Mouse (Mus musculus) heart, embryonic 12.5 days (tissue): ENCODE measurements around the gene Tnfrsf8. TPM values are rescaled to one million over a fixed set of nuclear protein-coding genes. Genes with fewer than 3 reads are reported as not detected.

Experiments
- ATAC-seq: fragments of 200-750 bp; cut with Nextera tagmentation; 2 replicates; pipeline ENCODE4 v1.8.0; 2017; ENCODE audit warnings: moderate TSS enrichment, moderate library complexity; ENCODE audit not compliant: insufficient number of reproducible peaks, low FRiP score
- H3K27ac ChIP-seq: fragments of 300-500 bp; sonication (generic); 2 replicates; pipeline ENCODE4 v1.5.1; 2016; ENCODE audit warnings: mild to moderate bottlenecking, moderate library complexity; ENCODE audit not compliant: poor library complexity, severe bottlenecking
- H3K27me3 ChIP-seq: fragments of 300-500 bp; sonication (generic); replicated peaks from 2 replicates; pipeline ENCODE4 v1.6.1; 2016; ENCODE audit warnings: mild to moderate bottlenecking, moderate library complexity
- H3K36me3 ChIP-seq: fragments of 300-500 bp; sonication (generic); 2 replicates; pipeline ENCODE4 v1.6.1; 2016; ENCODE audit warnings: mild to moderate bottlenecking, moderate library complexity
- H3K4me1 ChIP-seq: fragments of 300-500 bp; sonication (generic); replicated peaks from 2 replicates; pipeline ENCODE4 v1.6.1; 2016; ENCODE audit warnings: mild to moderate bottlenecking
- H3K4me2 ChIP-seq: fragments of 300-500 bp; sonication (generic); 2 replicates; pipeline ENCODE4 v1.6.1; 2016; ENCODE audit warnings: mild to moderate bottlenecking, moderate library complexity
- H3K4me3 ChIP-seq: fragments of 300-500 bp; sonication (generic); 2 replicates; pipeline ENCODE4 v1.5.1; 2016; ENCODE audit warnings: mild to moderate bottlenecking
- H3K9ac ChIP-seq: fragments of 300-500 bp; sonication (generic); 2 replicates; pipeline ENCODE4 v1.6.1; 2016; ENCODE audit warnings: mild to moderate bottlenecking, moderate library complexity
- H3K9me3 ChIP-seq: fragments of 300-500 bp; sonication (generic); replicated peaks from 2 replicates; pipeline ENCODE4 v1.6.1; 2016; ENCODE audit warnings: mild to moderate bottlenecking, moderate library complexity
- WGBS: fragments of 180-500 bp; shearing (Covaris S2); methylation state at CpG from one replicate; pipeline ENCODE4 v1.1.7; 2016; 5-methylcytosine and 5-hydroxymethylcytosine counted together
- polyA plus RNA-seq: library from polyadenylated mRNA; unstranded; fragments of >200 nt; fragmentation: Nextera tagmentation; extraction: Ambion mirVana; gene quantifications from 2 replicates; pipeline ENCODE4 v1.2.1, GENCODE M21; 2016

Gene Tnfrsf8
- polyA plus RNA-seq, 1 experiment from 2014 or later = not detected

GRCm38 (mm10) chr4:145284675-145285074 is 30.3 kb downstream of the Tnfrsf8 start:
- H3K27ac ChIP-seq = no peak overlapping the region

GRCm38 (mm10) chr4:145283441-145283840 is 31.5 kb downstream of the Tnfrsf8 start:
- Histone ChIP-seq H3K27me3 (no peaks in the 10 kb centered on the region), H3K9me3 (no peaks in the 10 kb centered on the region), H3K36me3 (no peaks in the 10 kb centered on the region), H3K9ac (no peak overlapping the region), H3K4me2 (no peak overlapping the region), H3K4me1 (0 out of 2 replicates have a peak, but pooled peaks cover 2% of the 10 kb centered on the region), H3K4me3 (no peak overlapping the region), H3K27ac (no peak overlapping the region)
- 60% methylated on average over 6 of the region's 6 CpGs for WGBS
- no peak for ATAC-seq

More at GRCm38 (mm10) chr4:145284675-145285074, 30.3 kb downstream of the Tnfrsf8 start:
- Histone ChIP-seq H3K4me2 (no peak overlapping the region), H3K9me3 (no peaks in the 10 kb centered on the region), H3K27me3 (no peaks in the 10 kb centered on the region), H3K4me3 (no peak overlapping the region), H3K9ac (no peak overlapping the region), H3K4me1 (0 out of 2 replicates have a peak, but pooled peaks cover 2% of the 10 kb centered on the region), H3K36me3 (no peaks in the 10 kb centered on the region)
- WGBS = 88% methylated on average over 4 of the region's 4 CpGs
- ATAC-seq = no peak

- no peak for ATAC-seq
- no peaks in the 10 kb centered on the region for H3K36me3 ChIP-seq
- no peaks in the 10 kb centered on the region for H3K9me3 ChIP-seq
- WGBS = 84% methylated on average over 6 of the region's 6 CpGs
- H3K4me2 ChIP-seq = no peak overlapping the region
- no peak overlapping the region for H3K27ac ChIP-seq
- no peaks in the 10 kb centered on the region for H3K27me3 ChIP-seq
- 0 out of 2 replicates have a peak, but pooled peaks cover 2% of the 10 kb centered on the region for H3K4me1 ChIP-seq
- no peak overlapping the region for H3K4me3 ChIP-seq
- H3K9ac ChIP-seq = no peak overlapping the region
Measured at GRCm38 (mm10) chr4:145280966-145281365, 34.0 kb downstream of the Tnfrsf8 start.

DNA sequence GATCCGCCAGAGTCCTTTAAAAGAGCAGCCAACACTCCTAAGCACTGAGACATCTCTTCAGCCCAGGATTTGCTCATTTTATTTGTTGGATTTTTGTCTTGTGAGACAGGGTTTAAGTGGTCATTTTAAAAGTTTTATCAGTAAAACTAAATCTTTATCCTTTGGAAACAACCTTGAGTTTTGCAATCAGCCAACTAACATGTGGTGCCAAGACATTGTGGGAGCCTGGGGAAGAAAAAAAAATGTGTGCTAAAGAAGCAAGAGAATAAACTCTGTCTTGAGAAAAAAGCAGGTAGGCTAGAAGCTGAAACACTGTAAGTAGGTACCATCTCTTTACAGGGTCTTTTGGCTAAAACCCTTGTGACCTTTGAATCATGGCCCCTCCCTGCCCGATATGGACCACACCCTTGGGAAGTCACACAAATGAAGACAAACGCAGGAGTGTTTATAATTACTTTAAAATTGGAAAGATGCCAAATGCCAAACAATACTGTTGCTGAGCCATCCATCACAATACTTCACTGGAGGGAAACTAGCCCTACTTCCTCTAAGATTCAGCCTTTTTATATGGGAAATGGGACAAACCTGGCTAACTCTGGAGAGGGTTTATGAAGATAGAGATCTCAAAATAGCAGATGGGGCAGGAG is 36.1 kb downstream of the Tnfrsf8 start:
- Histone ChIP-seq H3K4me1 (0 out of 2 replicates have a peak, but pooled peaks cover 2% of the 10 kb centered on the region), H3K27ac (no peak overlapping the region), H3K4me3 (no peak overlapping the region), H3K36me3 (no peaks in the 10 kb centered on the region), H3K9me3 (0 out of 2 replicates have a peak, but pooled peaks cover 4% of the 10 kb centered on the region), H3K9ac (no peak overlapping the region), H3K4me2 (no peak overlapping the region), H3K27me3 (no peaks in the 10 kb centered on the region)
- ATAC-seq = no peak
- WGBS = 72% methylated on average over 3 of the region's 3 CpGs

DNA sequence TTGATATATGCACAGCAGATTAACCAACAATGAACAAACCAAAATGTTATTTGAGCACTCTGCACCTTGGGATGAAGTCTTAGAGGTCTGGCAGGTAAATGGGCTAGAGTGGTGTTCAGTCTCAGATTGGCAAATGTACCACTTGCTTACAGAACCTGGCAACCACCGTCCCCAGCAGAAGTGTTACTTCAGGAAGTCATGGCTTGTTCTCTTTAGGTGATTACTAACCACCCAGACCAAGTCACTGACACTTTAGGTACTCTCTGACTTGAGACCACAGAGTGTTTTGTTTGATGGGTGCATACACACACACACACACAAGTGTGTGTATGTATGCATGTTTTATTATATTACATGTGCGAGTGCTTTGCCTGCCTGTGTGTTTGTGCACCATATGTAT is 36.7 kb downstream of the Tnfrsf8 start:
- no peak for ATAC-seq
- Histone ChIP-seq H3K36me3 (no peaks in the 10 kb centered on the region), H3K9ac (no peak overlapping the region), H3K4me2 (no peak overlapping the region), H3K4me3 (no peak overlapping the region), H3K27me3 (no peaks in the 10 kb centered on the region), H3K27ac (no peak overlapping the region), H3K9me3 (0 out of 2 replicates have a peak, but pooled peaks cover 4% of the 10 kb centered on the region), H3K4me1 (no peaks in the 10 kb centered on the region)
- 83% methylated on average over 2 of the region's 2 CpGs for WGBS

DNA sequence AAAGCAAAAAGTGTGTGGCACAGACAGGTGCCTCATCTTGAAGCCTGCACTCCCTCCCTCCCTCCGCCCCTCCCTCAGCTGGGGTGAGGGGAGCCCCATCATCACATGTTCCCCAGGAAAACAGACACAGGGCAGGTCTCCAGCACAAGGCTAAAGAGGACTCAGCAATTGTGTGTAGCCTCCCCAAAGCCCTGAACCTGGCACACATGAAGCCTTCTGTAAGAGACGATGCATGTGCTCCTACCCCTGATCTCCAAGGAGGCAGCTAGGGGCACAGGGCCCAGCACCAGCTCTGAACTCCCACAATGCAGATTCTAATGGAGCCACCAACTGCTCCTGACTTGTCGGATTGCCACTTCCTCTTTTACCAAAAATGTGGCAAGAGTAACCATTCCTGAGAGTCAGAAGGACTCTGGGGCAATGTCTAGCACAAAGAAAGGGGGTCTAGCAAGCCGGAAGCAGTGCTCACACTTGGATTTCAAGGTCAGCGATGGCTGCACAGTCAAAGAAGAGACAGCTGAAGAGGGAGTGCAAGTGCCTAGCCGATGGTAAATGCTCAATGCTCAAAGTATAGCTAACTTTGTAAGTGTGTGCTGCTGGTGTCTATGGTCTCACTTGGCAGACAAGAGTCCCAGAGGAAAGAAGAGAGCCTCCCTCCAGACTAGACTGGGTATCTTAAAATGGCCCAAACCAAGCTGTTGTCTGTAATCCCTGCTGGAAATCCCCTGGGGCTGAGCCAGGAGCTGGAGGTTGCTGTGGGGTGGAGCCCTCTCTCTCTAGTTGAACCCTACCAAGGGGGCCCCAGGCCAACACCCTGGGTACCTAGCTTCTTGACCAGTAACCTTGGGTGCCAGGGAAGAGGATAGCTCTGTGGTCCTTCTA is 38.4 kb downstream of the Tnfrsf8 start:
- Histone ChIP-seq H3K9ac (no peak overlapping the region), H3K9me3 (0 out of 2 replicates have a peak, but pooled peaks cover 4% of the 10 kb centered on the region), H3K4me2 (no peak overlapping the region), H3K4me3 (no peak overlapping the region), H3K36me3 (no peaks in the 10 kb centered on the region), H3K4me1 (no peaks in the 10 kb centered on the region), H3K27me3 (no peaks in the 10 kb centered on the region), H3K27ac (no peak overlapping the region)
- no peak for ATAC-seq
- WGBS = 75% methylated on average over 6 of the region's 6 CpGs

GRCm38 (mm10) chr4:145274887-145275286 is 40.1 kb downstream of the Tnfrsf8 start:
- H3K4me2 ChIP-seq = no peak overlapping the region
- 81% methylated on average over 5 of the region's 5 CpGs for WGBS
- no peak overlapping the region for H3K27ac ChIP-seq
- H3K36me3 ChIP-seq = no peaks in the 10 kb centered on the region
- ATAC-seq = no peak
- H3K9ac ChIP-seq = no peak overlapping the region
- H3K9me3 ChIP-seq = 0 out of 2 replicates have a peak, but pooled peaks cover 4% of the 10 kb centered on the region
- H3K4me1 ChIP-seq = no peaks in the 10 kb centered on the region
- H3K4me3 ChIP-seq = no peak overlapping the region
- H3K27me3 ChIP-seq = no peaks in the 10 kb centered on the region

DNA sequence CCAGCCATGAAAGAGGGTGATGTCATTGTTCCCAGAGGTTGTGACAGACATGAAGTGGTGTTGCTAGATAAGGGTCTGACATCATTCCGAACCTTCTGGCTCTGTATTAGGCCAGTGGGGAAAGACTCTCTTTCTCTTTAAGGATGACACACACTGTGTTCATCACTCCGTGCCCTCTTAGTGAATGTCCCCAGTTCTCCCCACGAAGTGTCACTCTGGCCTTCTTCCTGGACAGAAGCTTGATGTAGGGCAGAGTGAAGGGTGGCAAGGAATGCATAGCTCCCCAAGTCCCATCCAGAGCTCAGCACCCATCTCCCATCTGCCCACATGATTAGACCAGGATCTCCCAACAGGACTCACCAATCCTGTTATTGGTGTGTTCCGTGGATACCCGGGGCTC is 41.0 kb downstream of the Tnfrsf8 start:
- H3K4me3 ChIP-seq = no peak overlapping the region
- H3K27me3 ChIP-seq = no peaks in the 10 kb centered on the region
- 80% methylated on average over 5 of the region's 5 CpGs for WGBS
- no peaks in the 10 kb centered on the region for H3K4me1 ChIP-seq
- no peak for ATAC-seq
- no peak overlapping the region for H3K9ac ChIP-seq
- no peaks in the 10 kb centered on the region for H3K36me3 ChIP-seq
- H3K27ac ChIP-seq = no peak overlapping the region
- H3K4me2 ChIP-seq = no peak overlapping the region
- 0 out of 2 replicates have a peak, but pooled peaks cover 4% of the 10 kb centered on the region for H3K9me3 ChIP-seq

DNA sequence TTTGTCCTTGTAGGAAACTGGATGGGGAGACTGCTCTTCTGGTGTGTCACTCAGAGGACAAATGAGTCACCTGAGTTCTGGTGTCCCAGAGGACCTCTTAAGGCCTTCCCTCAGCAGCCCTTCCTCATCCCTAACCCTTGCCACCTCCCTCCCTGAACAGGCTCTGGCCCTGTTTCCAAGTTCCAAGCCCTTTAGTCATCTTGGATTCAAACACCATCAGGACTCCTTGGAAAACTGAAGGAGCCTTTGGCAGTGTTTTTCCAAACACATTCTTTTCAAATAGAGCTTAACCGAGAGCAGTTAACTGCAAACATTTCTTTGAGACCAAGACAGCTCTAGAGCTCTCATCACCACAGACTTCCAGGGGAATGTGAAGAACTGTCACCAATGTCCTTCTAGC is 42.2 kb downstream of the Tnfrsf8 start:
- WGBS = 62% methylated on average over 1 of the region's 1 CpGs
- Histone ChIP-seq H3K4me1 (no peaks in the 10 kb centered on the region), H3K27ac (no peak overlapping the region), H3K36me3 (no peaks in the 10 kb centered on the region), H3K4me2 (no peak overlapping the region), H3K9me3 (0 out of 2 replicates have a peak, but pooled peaks cover 4% of the 10 kb centered on the region), H3K27me3 (no peaks in the 10 kb centered on the region), H3K4me3 (no peak overlapping the region), H3K9ac (no peak overlapping the region)
- ATAC-seq = no peak

DNA sequence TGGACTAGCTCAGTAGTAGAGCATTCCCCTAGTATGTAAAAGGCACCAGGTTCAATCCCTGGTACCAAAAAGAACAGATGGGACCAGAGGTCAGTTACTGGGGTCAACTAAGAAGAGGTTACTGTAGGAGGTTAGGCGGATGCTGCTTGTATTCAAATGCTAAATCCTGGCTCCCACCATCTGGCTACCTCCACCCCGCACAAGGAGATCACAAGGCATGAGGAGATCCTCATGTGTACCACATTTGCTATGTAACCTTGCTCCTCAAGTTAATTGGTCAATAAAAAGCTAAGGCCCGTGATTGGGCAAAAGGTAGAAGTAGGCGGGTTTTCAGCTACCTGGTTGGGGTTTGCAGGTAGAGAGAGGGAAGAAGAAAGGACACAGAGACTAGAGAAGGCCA is 43.3 kb downstream of the Tnfrsf8 start:
- WGBS = 77% methylated on average over 4 of the region's 4 CpGs
- no peaks in the 10 kb centered on the region for H3K4me1 ChIP-seq
- ATAC-seq = no peak
- H3K36me3 ChIP-seq = no peaks in the 10 kb centered on the region
- no peak overlapping the region for H3K9ac ChIP-seq
- H3K9me3 ChIP-seq = 0 out of 2 replicates have a peak, but pooled peaks cover 4% of the 10 kb centered on the region
- no peak overlapping the region for H3K4me3 ChIP-seq
- H3K27ac ChIP-seq = no peak overlapping the region
- H3K27me3 ChIP-seq = no peaks in the 10 kb centered on the region
- H3K4me2 ChIP-seq = no peak overlapping the region

DNA sequence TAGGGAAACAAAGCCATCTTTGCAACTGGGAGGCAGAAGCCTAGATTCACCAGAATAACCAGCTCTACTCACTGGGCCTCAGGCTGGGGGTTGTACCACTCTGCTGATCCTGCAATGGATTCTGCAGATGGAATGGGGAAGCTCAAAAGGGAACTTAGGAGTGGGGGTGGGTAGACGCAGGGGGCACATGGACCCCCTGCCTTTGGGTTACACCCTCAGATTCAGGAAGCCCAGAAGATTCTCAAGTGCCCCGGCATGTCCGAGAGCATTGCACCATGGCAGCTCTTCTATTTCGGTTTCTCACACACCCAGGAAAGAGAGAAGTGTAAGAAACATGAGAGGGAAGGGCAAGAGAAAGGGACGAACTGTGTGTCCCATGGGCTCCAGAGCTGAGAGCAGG is 44.8 kb downstream of the Tnfrsf8 start:
- no peak overlapping the region for H3K4me3 ChIP-seq
- no peaks in the 10 kb centered on the region for H3K9me3 ChIP-seq
- no peaks in the 10 kb centered on the region for H3K4me1 ChIP-seq
- 0 out of 2 replicates have a peak, but pooled peaks cover 3% of the 10 kb centered on the region for H3K27me3 ChIP-seq
- H3K9ac ChIP-seq = no peak overlapping the region
- 76% methylated on average over 5 of the region's 5 CpGs for WGBS
- H3K27ac ChIP-seq = no peak overlapping the region
- ATAC-seq = no peak
- no peak overlapping the region for H3K4me2 ChIP-seq
- H3K36me3 ChIP-seq = no peaks in the 10 kb centered on the region
